Mouse (Mus musculus): ENCODE measurements at regions not wholly inside any gene's neighbourhood (a gene's known extent, or its start where the extent isn't known, plus 50 kb on each side); places are given as distances from the start of the nearest gene placed in this dataset.
"Not testable (repeated sequence)": the region's sequence is repeated elsewhere in the genome, so short reads cannot be mapped to it uniquely, and the experiment has no call there.

- no peak for DNase-seq (ENCODE audit: low spot score in 2 of 2)
Measured at GRCm38 (mm10) chr3:138609749-138610148, 83.8 kb downstream of the Eif4e start.

DNA sequence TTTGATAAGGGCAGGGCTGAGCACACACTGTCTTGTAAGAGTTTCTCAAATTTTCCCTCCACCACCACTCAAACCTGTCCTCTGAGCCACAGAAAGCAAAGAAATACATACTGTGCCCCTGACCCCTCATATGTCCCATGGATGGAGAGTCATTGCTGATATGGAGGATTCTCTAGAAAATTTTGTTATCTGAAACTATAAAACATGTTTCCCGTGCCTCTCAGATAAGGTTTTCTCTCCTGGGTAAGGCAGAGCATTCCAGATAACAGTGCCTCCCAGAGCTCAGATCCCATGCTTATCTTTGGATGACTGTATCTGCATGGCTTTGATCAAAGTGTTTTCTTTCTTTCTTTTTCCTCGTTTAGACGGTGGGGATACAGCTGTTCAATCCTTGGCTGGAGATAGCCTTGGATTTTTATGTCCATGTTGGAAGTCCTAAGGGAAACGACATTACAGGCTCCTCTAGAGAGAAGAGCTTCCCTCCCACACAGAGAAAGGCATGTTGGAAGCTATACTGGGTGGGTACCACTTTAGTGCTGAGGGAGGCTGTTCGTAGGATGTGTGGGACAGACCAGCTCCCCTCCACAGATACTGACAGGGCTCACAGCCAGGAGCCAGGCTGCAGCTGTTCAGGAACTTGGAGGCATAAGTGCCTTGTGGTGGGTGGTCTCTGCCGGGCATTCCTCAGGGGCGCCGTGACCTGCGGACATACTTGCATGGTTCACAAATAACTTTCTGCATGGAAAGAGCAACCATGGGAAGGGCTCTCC, 87.1 kb downstream of the Eif4e start:
- no peak for DNase-seq (ENCODE audit: low spot score in 2 of 2)

DNA sequence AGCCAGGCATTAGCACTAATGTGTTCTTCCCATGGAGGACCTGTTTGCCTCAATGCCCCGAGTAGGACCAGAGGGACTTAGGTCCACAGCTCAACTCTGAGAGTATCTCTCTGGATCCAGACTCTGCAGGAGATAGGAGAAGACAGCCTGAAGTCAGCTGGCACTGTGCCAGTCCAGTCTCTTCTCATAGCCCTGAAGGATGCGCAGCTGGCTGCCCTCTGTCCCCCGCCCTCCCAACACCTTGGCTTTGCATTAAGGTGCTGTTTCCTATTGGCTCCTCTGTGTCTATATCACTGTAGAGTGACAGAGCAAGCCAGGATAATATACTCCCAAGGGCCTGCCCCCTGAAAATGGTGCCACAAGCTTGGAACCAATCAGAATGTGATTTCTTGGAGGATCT, 87.7 kb downstream of the Eif4e start:
- DNase-seq (ENCODE audit: low spot score in 2 of 2): no peak

- DNase-seq (ENCODE audit: low spot score in 2 of 2): no peak
Measured at GRCm38 (mm10) chr3:138614899-138615298, 88.9 kb downstream of the Eif4e start.

- DNase-seq (ENCODE audit: low spot score in 2 of 2): no peak
Measured at GRCm38 (mm10) chr3:138620263-138620662, 94.3 kb downstream of the Eif4e start.

DNA sequence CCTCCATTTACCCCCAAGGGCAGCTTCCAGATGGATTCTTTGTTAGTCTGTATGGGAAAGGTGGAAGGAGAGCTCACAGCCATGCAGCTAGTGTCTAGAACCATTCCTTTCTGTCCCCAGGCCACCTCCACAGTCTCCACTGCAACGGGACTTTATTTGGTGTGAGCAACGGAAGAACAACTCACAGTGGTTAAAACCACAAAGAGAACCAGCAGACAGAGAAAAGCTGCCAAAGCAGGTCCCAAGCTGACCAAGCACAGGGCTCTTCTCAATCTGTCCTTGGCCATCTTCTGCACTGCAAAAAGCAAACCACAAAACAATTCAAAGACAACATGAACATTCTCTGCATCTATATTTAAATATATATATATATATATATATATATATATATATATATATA, 98.1 kb downstream of the Eif4e start:
- no peak for DNase-seq (ENCODE audit: low spot score in 2 of 2)

GRCm38 (mm10) chr3:138626230-138626629, 100.3 kb downstream of the Eif4e start:
- no peak for DNase-seq (ENCODE audit: low spot score in 2 of 2)

GRCm38 (mm10) chr3:138630231-138630630, 104.3 kb downstream of the Eif4e start:
- no peak for DNase-seq (ENCODE audit: low spot score in 2 of 2)

DNA sequence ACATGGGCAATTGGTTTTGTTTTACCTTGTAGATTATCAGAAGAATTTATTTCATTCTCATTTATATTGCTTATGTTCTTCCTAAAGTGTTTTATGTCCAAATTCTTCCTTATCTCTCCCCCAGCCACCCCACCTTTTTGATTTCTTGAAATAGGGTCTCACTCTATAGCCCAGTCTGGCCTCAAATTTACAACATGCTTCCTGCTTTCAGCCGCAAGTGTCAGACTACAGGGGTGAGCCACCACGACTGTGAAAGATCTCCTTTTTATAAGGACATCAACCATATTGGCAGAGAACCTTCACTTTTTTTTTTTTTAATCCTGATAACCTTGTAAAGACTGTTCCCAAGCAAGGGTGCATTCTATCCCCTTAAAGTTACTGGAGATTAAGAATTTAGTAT, 106.1 kb downstream of the Eif4e start:
- no peak for DNase-seq (ENCODE audit: low spot score in 2 of 2)

DNA sequence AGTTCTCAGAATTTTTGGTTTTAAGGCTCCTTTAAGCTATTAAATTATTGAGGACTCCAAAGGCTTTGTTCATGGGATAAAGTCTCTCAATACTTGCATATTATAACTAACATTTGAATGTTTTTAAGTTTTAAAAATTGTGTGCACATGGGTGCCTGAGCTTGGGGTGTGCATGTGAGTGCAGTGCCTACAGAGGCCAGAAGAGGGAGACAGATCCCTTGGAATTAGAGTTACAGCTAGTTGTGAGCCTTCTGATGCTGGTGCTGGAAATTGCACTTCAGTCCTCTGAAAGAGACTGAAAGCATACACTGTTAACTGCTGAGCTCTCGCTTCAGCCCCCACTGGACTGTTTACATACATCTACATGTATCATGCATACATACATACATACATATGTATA, 100.0 kb upstream of the Tspan5 start:
- DNase-seq (ENCODE audit: low spot score in 2 of 2): peak; percentile 28 to 30

GRCm38 (mm10) chr3:138643951-138644285, 98.1 kb upstream of the Tspan5 start:
- DNase-seq (ENCODE audit: low spot score in 2 of 2): no peak

GRCm38 (mm10) chr3:138644286-138644951, 97.6 kb upstream of the Tspan5 start:
- peak in 1 of 2 experiments; percentile 22 for DNase-seq (ENCODE audit: low spot score in 2 of 2)

- peak; percentile 16 to 36 for DNase-seq (ENCODE audit: low spot score in 2 of 2)
Measured at GRCm38 (mm10) chr3:138645320-138645719, 96.7 kb upstream of the Tspan5 start.

GRCm38 (mm10) chr3:138649699-138650098, 92.3 kb upstream of the Tspan5 start:
- no peak for DNase-seq (ENCODE audit: low spot score in 2 of 2)

DNA sequence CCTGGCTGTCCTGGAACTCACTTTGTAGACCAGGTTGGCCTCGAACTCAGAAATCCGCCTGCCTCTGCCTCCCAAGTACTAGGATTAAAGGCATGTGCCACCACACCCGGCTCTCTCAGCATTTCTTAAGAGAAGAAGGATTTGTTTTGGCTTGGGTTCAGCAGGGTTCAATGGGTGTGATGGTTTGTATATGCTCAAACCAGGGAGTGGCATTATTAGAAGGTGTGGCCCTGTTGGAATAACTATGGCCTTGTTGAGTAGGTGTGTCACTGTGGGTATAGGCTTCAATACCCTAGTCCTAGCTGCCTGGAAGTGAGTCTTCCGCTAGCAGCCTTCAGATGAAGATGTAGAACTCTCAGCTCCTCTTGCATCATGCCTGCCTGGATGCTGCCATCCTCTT, 91.3 kb upstream of the Tspan5 start:
- DNase-seq (ENCODE audit: low spot score in 2 of 2): not testable (repeated sequence)

DNA sequence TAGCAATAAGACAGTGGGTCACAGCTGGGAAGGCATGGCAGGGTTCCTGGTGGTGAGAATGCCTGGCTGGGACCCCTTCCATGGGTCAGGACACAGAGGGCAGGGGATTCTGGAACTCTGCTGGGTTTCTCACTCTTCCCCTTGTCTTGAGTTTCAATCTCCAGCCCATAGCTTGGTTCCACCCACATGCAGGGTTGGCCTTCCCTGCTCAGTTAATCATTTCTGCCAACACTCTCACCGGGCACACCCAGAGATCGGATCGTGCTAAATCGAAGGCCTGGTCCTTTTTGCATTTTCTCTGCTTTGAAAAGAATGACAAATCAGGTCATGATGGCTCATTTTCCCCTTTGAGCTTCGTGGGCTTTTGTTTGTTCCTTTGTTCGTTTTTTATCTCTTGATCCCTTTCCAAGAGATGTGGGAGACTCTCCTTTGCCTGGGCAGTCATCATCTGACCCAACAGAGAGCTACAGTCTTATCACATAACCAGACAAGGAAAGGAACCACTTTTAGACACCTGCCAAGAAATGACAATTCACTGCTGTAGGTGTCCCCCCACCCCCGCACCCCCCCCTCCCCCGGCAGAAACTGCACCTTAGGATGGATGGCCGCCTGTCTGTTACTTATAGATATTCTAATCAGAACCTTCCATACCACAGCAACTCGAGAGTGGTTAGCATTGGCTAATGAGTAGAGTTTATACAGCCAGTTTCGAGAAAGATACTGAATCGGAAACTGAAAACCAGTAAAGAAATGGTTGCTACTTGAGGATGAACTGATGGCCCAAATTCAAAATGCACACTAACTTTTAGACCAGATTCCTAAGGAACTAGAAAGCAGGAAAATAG, 90.4 kb upstream of the Tspan5 start:
- no peak for DNase-seq (ENCODE audit: low spot score in 2 of 2)

GRCm38 (mm10) chr3:138652206-138652605, 89.8 kb upstream of the Tspan5 start:
- no peak for DNase-seq (ENCODE audit: low spot score in 2 of 2)

DNA sequence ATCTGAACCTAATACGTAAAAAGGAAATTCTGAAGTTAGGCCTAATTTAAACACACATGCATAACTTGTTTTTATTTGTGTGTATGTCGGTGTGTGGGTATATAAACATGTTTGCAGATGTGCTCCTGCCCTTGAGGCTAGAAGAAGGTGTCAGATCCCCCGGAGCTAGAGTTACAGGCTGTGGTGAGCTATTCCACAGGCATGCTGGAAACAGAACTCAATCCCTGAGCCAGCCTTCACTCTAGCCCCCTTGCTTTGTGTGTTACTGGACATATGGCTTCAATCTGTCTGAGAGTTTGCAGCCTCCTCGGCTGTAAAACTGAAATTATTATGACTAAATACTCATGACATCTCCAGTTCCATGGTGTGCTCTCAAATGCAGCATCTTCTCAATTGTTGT, 89.3 kb upstream of the Tspan5 start:
- DNase-seq (ENCODE audit: low spot score in 2 of 2): no peak

GRCm38 (mm10) chr3:138653549-138654246, 88.3 kb upstream of the Tspan5 start:
- DNase-seq (ENCODE audit: low spot score in 2 of 2): no peak

DNA sequence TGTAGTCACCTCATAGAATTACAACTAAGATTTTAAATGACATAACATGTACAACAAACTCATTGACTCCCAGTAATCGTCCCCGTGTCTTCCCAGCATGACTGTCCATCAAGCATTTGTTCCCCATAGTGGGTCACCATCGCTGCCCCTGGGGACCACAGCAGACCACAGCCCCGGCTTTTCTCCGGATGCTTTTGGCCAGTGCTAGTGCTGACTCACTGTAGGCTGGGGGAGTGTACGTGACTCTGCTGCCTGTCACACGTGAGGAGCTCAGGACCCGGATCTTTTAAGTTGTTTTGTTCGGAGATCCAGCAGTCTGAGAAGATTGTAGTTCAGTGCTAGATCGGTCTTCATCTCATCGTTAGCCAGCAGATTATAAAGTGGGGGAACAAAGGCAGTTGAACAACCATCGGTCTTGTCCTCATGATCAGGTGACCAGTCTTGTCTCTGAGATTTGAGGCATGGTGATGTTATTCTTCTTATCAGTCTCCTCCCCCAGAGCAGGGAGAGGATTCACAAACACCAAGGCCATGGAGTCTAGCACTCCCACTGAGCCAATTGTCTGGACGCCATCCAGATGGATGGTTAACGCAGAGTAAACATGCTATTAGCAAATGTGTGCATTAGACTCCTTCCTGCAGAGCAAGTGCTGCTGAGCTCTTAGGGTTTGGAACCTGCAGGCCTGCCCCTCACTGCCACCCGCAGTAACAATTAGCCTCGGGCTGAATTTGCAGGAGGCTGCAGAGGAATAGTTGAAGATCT, 87.2 kb upstream of the Tspan5 start:
- no peak for DNase-seq (ENCODE audit: low spot score in 2 of 2)

DNA sequence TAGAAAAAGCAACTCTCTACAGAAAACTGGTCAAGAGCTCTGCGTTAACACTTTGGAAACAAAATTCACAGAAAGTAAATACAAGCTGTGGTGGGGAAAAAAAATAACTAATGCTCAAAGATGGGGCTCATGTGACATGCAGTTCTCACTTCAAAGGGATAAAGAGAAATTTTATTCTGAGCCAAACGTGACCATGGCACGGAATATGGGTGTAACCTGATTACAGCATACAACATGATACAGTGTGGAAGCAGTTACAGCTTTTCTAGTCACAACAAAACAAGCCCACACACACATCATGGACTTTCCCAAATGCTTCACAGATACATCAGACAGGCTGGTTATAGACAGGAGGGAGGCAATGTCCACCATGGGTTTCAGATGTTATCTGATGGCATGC, 86.5 kb upstream of the Tspan5 start:
- no peak for DNase-seq (ENCODE audit: low spot score in 2 of 2)

All from layer of hippocampus, postnatal 10 days (tissue).